Mouse (Mus musculus): Measurements from ENCODE around the gene Cc2d2b. TPM values are rescaled to one million over a fixed set of nuclear protein-coding genes. Genes with fewer than 3 reads are reported as not detected.

The Cc2d2b gene
- total RNA-seq (2014; fragmentation: Nextera tagmentation) = 6.1 and 10.8 TPM in 2 replicates
- total RNA-seq (2017) = 3.3 and 3.4 TPM in 2 replicates
- polyA plus RNA-seq (2012) = 0.01 and 0.27 TPM in 2 replicates

- TF ChIP-seq GATA1 (IDR thresholded peaks at IDR 0.05; ENCODE audit: borderline replicate concordance, low read length) (no peak), GATA2 (IDR thresholded peaks at IDR 0.05; ENCODE audit: borderline replicate concordance, low read depth, low read length) (no peak), POLR2AphosphoS5 (IDR thresholded peaks at IDR 0.05; ENCODE audit: insufficient replicate concordance, low read depth, low read length) (no peak), TAL1 (conservative IDR thresholded peaks at IDR 0.05; ENCODE audit: low read depth, low read length) (no peak), CTCF (IDR thresholded peaks at IDR 0.05; ENCODE audit: low read depth, low read length) (no peak)
- Histone ChIP-seq H3K9me3 (replicated peaks) (no peaks in the 10 kb centered on the region), H3K4me1 (ENCODE audit: insufficient read depth, low read depth, low read length) (peaks cover 2% of the 10 kb centered on the region; the same call in 1 of the 2 replicates), H3K36me3 (replicated peaks) (no peaks in the 10 kb centered on the region), H3K27me3 (ENCODE audit: insufficient read depth, low read length) (peaks cover 16% of the 10 kb centered on the region), H3K4me3 (ENCODE audit: low read depth, low read length) (no peak within 1 kb of the TSS)
- DNase-seq (ENCODE audit: low spot score) (no peak), ATAC-seq (ENCODE audit: extremely low read depth, insufficient number of reproducible peaks, low FRiP score, poor library complexity, severe bottlenecking) (no peak)
These were observed at the start of gene Cc2d2b for GRCm38 (mm10) chr19:40748559-40748958. Cc2d2b (plus strand) TSS chr19:40748753.

- ATAC-seq (ENCODE audit: extremely low read depth, insufficient number of reproducible peaks, low FRiP score, poor library complexity, severe bottlenecking) (no peak), DNase-seq (ENCODE audit: low spot score) (no peak)
- Histone ChIP-seq H3K4me3 (ENCODE audit: low read depth, low read length) (no peak overlapping the region), H3K36me3 (replicated peaks) (no peaks in the 10 kb centered on the region), H3K27me3 (ENCODE audit: insufficient read depth, low read length) (no peaks in the 10 kb centered on the region; the same call in 1 of the 2 replicates), H3K4me1 (ENCODE audit: insufficient read depth, low read depth, low read length) (no peaks in the 10 kb centered on the region), H3K9me3 (replicated peaks) (no peaks in the 10 kb centered on the region)
- TF ChIP-seq GATA1 (IDR thresholded peaks at IDR 0.05; ENCODE audit: borderline replicate concordance, low read length) = no peak
- no peak for TF ChIP-seq POLR2AphosphoS5 (IDR thresholded peaks at IDR 0.05; ENCODE audit: insufficient replicate concordance, low read depth, low read length)
- TF ChIP-seq GATA2 (IDR thresholded peaks at IDR 0.05; ENCODE audit: borderline replicate concordance, low read depth, low read length) = no peak
- no peak for TF ChIP-seq TAL1 (conservative IDR thresholded peaks at IDR 0.05; ENCODE audit: low read depth, low read length)
- TF ChIP-seq CTCF (IDR thresholded peaks at IDR 0.05; ENCODE audit: low read depth, low read length) = no peak
These were observed 48.7 kb upstream of the Cc2d2b start for GRCm38 (mm10) chr19:40699816-40700215.

- DNase-seq (ENCODE audit: low spot score) (no peak), ATAC-seq (ENCODE audit: extremely low read depth, insufficient number of reproducible peaks, low FRiP score, poor library complexity, severe bottlenecking) (no peak)
- Histone ChIP-seq H3K36me3 (replicated peaks) (no peaks in the 10 kb centered on the region), H3K9me3 (replicated peaks) (no peaks in the 10 kb centered on the region), H3K4me1 (ENCODE audit: insufficient read depth, low read depth, low read length) (no peaks in the 10 kb centered on the region), H3K27me3 (ENCODE audit: insufficient read depth, low read length) (peaks cover 4% of the 10 kb centered on the region), H3K4me3 (ENCODE audit: low read depth, low read length) (no peak overlapping the region)
- TF ChIP-seq GATA2 (IDR thresholded peaks at IDR 0.05; ENCODE audit: borderline replicate concordance, low read depth, low read length) = no peak
- TF ChIP-seq POLR2AphosphoS5 (IDR thresholded peaks at IDR 0.05; ENCODE audit: insufficient replicate concordance, low read depth, low read length) = no peak
- TF ChIP-seq GATA1 (IDR thresholded peaks at IDR 0.05; ENCODE audit: borderline replicate concordance, low read length) = no peak
- no peak for TF ChIP-seq TAL1 (conservative IDR thresholded peaks at IDR 0.05; ENCODE audit: low read depth, low read length)
- TF ChIP-seq CTCF (IDR thresholded peaks at IDR 0.05; ENCODE audit: low read depth, low read length) = no peak
These were observed 46.1 kb upstream of the Cc2d2b start for GRCm38 (mm10) chr19:40702406-40702805.

- Histone ChIP-seq H3K9me3 (replicated peaks) (no peaks in the 10 kb centered on the region), H3K4me1 (ENCODE audit: insufficient read depth, low read depth, low read length) (no peaks in the 10 kb centered on the region), H3K27me3 (ENCODE audit: insufficient read depth, low read length) (peaks cover 6% of the 10 kb centered on the region; the same call in 1 of the 2 replicates), H3K36me3 (replicated peaks) (no peaks in the 10 kb centered on the region), H3K4me3 (ENCODE audit: low read depth, low read length) (no peak overlapping the region)
- DNase-seq (ENCODE audit: low spot score) (no peak), ATAC-seq (ENCODE audit: extremely low read depth, insufficient number of reproducible peaks, low FRiP score, poor library complexity, severe bottlenecking) (no peak)
- no peak for TF ChIP-seq TAL1 (conservative IDR thresholded peaks at IDR 0.05; ENCODE audit: low read depth, low read length)
- no peak for TF ChIP-seq POLR2AphosphoS5 (IDR thresholded peaks at IDR 0.05; ENCODE audit: insufficient replicate concordance, low read depth, low read length)
- TF ChIP-seq CTCF (IDR thresholded peaks at IDR 0.05; ENCODE audit: low read depth, low read length) = no peak
- no peak for TF ChIP-seq GATA1 (IDR thresholded peaks at IDR 0.05; ENCODE audit: borderline replicate concordance, low read length)
- TF ChIP-seq GATA2 (IDR thresholded peaks at IDR 0.05; ENCODE audit: borderline replicate concordance, low read depth, low read length) = no peak
These were observed 35.5 kb upstream of the Cc2d2b start for GRCm38 (mm10) chr19:40712889-40713628.

- ATAC-seq (ENCODE audit: extremely low read depth, insufficient number of reproducible peaks, low FRiP score, poor library complexity, severe bottlenecking) (no peak), DNase-seq (ENCODE audit: low spot score) (no peak)
- Histone ChIP-seq H3K9me3 (replicated peaks) (no peaks in the 10 kb centered on the region), H3K27me3 (ENCODE audit: insufficient read depth, low read length) (peaks cover 12% of the 10 kb centered on the region; the same call in 1 of the 2 replicates), H3K4me3 (ENCODE audit: low read depth, low read length) (no peak overlapping the region), H3K4me1 (ENCODE audit: insufficient read depth, low read depth, low read length) (no peaks in the 10 kb centered on the region), H3K36me3 (replicated peaks) (no peaks in the 10 kb centered on the region)
- TF ChIP-seq TAL1 (conservative IDR thresholded peaks at IDR 0.05; ENCODE audit: low read depth, low read length) (no peak), GATA1 (IDR thresholded peaks at IDR 0.05; ENCODE audit: borderline replicate concordance, low read length) (no peak), CTCF (IDR thresholded peaks at IDR 0.05; ENCODE audit: low read depth, low read length) (no peak), GATA2 (IDR thresholded peaks at IDR 0.05; ENCODE audit: borderline replicate concordance, low read depth, low read length) (no peak), POLR2AphosphoS5 (IDR thresholded peaks at IDR 0.05; ENCODE audit: insufficient replicate concordance, low read depth, low read length) (no peak)
These were observed 33.9 kb upstream of the Cc2d2b start for GRCm38 (mm10) chr19:40714700-40715099.

- TF ChIP-seq TAL1 (conservative IDR thresholded peaks at IDR 0.05; ENCODE audit: low read depth, low read length) (no peak), GATA2 (IDR thresholded peaks at IDR 0.05; ENCODE audit: borderline replicate concordance, low read depth, low read length) (no peak)
- Histone ChIP-seq H3K9me3 (replicated peaks) (no peaks in the 10 kb centered on the region), H3K27me3 (ENCODE audit: insufficient read depth, low read length) (peaks cover 10% of the 10 kb centered on the region; the same call in 1 of the 2 replicates), H3K36me3 (replicated peaks) (no peaks in the 10 kb centered on the region), H3K4me1 (ENCODE audit: insufficient read depth, low read depth, low read length) (no peaks in the 10 kb centered on the region), H3K4me3 (ENCODE audit: low read depth, low read length) (no peak overlapping the region)
- ATAC-seq (ENCODE audit: extremely low read depth, insufficient number of reproducible peaks, low FRiP score, poor library complexity, severe bottlenecking) (no peak), DNase-seq (ENCODE audit: low spot score) (no peak)
These were observed 31.6 kb upstream of the Cc2d2b start for GRCm38 (mm10) chr19:40716981-40717380.

Measured in G1E (cell line).